Mouse (Mus musculus): Measurements from ENCODE around the gene Tmem120a. TPM values are rescaled to one million over a fixed set of nuclear protein-coding genes. Genes with fewer than 3 reads are reported as not detected.

The Tmem120a gene
- polyA plus RNA-seq, 1 experiment from 2014 or later = 62.5 TPM

DNA sequence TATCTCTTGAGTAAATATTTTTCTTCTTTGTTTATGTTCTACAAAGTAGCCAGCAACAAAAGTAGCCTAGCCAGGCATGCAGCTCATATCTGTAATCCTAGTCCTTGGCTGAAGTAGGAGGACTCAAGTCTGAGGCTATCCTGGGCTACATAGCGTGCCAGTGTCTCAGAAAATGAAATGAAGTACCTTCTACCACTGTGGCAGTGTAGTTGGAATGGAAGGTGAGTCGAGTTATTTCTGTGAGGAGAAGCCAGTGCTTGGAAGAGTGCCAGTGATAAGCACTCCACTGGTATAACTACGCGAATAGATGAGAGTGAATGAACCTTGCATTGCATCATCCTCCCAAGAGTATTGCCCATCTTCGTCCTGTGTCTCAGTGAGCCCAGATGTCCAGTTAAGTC, 46.5 kb downstream of the Tmem120a start:
- peaks cover 10% of the 10 kb centered on the region; the same call in 1 of the 2 replicates for H3K4me1 ChIP-seq
- no peak overlapping the region for H3K27ac ChIP-seq
- DNase-seq (ENCODE audit: low spot score) = no peak
- H3K4me3 ChIP-seq = no peak overlapping the region
- 96% methylated on average over 5 of the region's 5 CpGs for WGBS
- peaks cover 54% of the 10 kb centered on the region for H3K36me3 ChIP-seq
- no peaks in the 10 kb centered on the region for H3K9me3 ChIP-seq (replicated peaks)
- no peaks in the 10 kb centered on the region for H3K27me3 ChIP-seq (ENCODE audit: low read depth, poor library complexity, severe bottlenecking)

DNA sequence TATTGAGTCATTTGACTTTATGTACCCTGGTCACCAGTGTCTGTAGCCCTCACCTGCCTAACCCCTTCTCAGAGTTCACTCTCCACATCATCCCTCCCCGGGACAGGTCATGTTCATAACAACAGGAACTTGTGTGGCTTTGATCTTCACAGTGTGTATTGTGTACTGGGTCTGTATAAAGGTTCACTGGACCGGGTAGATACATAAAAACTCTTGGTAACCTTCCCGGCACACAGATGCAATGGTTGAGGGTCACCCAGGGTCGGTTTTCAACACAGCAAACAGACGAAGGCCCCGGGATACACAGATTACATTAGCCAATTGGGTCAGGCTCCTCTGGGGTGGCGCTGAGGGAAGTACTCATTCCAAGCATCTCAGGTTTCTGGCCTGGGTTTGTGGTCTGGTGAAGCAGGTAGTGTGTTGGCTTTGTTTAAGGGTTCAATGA, 48.9 kb downstream of the Tmem120a start:
- Histone ChIP-seq H3K36me3 (peaks cover 38% of the 10 kb centered on the region), H3K4me3 (no peak overlapping the region), H3K4me1 (peaks cover 13% of the 10 kb centered on the region), H3K27me3 (ENCODE audit: low read depth, poor library complexity, severe bottlenecking) (no peaks in the 10 kb centered on the region), H3K9me3 (replicated peaks) (no peaks in the 10 kb centered on the region), H3K27ac (no peak overlapping the region)
- 73% methylated on average over 7 of the region's 7 CpGs for WGBS
- DNase-seq (ENCODE audit: low spot score) = no peak

DNA sequence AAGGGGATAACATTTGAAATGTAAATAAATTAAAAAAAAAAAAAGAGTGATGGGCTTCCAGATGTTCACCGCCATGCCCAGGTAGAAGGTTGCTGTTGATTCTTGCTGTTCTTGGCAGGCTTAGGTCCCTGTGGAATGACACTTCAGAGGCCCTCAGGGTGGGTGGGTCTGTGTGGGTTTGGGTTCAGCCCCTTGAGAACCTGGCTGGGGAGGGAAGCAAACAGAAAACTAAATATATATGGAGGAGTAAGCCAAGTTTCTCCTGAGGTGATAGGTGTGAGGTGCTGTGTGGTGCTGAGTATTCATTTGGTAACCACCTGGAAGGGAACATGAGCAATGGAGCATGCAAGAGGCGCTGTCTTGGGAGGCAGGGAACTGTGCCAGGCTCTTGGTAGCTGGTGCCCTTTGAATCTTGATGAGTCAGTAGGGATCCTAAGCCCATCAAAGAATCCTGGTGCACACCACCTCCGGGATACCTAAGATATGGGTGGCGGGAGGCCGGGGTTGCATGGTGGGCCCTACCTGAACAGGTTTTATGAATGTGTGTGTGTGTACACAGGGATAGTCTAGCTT, 50.9 kb downstream of the Tmem120a start:
- Histone ChIP-seq H3K4me1 (peaks cover 25% of the 10 kb centered on the region), H3K36me3 (peaks cover 18% of the 10 kb centered on the region), H3K9me3 (replicated peaks) (no peaks in the 10 kb centered on the region), H3K27ac (no peak overlapping the region), H3K27me3 (ENCODE audit: low read depth, poor library complexity, severe bottlenecking) (no peaks in the 10 kb centered on the region), H3K4me3 (no peak overlapping the region)
- 96% methylated on average over 5 of the region's 5 CpGs for WGBS
- DNase-seq (ENCODE audit: low spot score) = no peak

- WGBS = 91% methylated on average over 4 of the region's 4 CpGs
These were observed 53.0 kb downstream of the Tmem120a start for GRCm38 (mm10) chr5:135691266-135691665.

DNA sequence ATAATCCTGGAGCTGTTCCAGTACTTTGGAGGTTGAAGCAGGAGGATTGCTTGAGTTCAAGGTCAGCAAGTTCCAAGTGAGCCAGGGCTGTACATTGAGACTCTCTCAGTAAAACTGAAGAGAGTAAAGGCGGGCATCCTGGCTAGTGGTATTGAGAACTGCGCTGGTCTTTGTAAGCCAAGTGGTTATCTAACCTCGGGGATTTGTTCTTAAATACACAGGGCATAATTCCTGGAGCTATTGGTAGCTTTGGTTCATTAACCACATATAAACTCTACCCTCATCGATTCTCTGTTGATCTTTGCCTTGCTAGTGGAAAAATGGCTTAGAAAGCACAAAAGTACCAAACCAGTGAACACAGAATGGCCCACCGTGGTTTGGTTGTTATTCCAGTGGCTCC, 53.8 kb downstream of the Tmem120a start:
- Histone ChIP-seq H3K27ac (no peak overlapping the region), H3K36me3 (peaks cover 11% of the 10 kb centered on the region), H3K9me3 (replicated peaks) (no peaks in the 10 kb centered on the region), H3K27me3 (ENCODE audit: low read depth, poor library complexity, severe bottlenecking) (no peaks in the 10 kb centered on the region), H3K4me1 (peaks cover 29% of the 10 kb centered on the region), H3K4me3 (peak overlapping the region; percentile 73)
- 95% methylated on average over 5 of the region's 5 CpGs for WGBS
- DNase-seq (ENCODE audit: low spot score) = no peak

More at GRCm38 (mm10) chr5:135691266-135691665, 53.0 kb downstream of the Tmem120a start:
- Histone ChIP-seq H3K4me1 (peaks cover 31% of the 10 kb centered on the region), H3K27ac (no peak overlapping the region), H3K4me3 (no peak overlapping the region), H3K36me3 (peaks cover 11% of the 10 kb centered on the region), H3K9me3 (replicated peaks) (no peaks in the 10 kb centered on the region), H3K27me3 (ENCODE audit: low read depth, poor library complexity, severe bottlenecking) (no peaks in the 10 kb centered on the region)
- DNase-seq (ENCODE audit: low spot score) = no peak

Small RNA genes lying within 50 kb of the gene (microRNA-seq; reads per million reads assigned to microRNA genes)
- not detected for gene Mir7034

Other genes starting within 250 kb of the Tmem120a start
- 46.1 and 49.1 TPM in 2 replicates for gene Hip1, start 199.3 kb downstream of the Tmem120a start, polyA plus RNA-seq (2016; fragmentation: Nextera tagmentation; extraction: Ambion mirVana)
- not detected in 2 replicates for gene Ccl26, start 180.9 kb downstream of the Tmem120a start, polyA plus RNA-seq (2016; fragmentation: Nextera tagmentation; extraction: Ambion mirVana)
- 0.54 TPM in 1 of 2 replicates, not detected in the other for gene Ccl24, start 171.4 kb downstream of the Tmem120a start, polyA plus RNA-seq (2016; fragmentation: Nextera tagmentation; extraction: Ambion mirVana)
- 61.4 and 62.5 TPM in 2 replicates for gene Rhbdd2, start 111.8 kb downstream of the Tmem120a start, polyA plus RNA-seq (2016; fragmentation: Nextera tagmentation; extraction: Ambion mirVana)
- 166 and 179 TPM in 2 replicates for gene Por, start 74.4 kb downstream of the Tmem120a start, polyA plus RNA-seq (2016; fragmentation: Nextera tagmentation; extraction: Ambion mirVana)
- gene Styxl1, start 33.9 kb upstream of the Tmem120a start, polyA plus RNA-seq (2016; fragmentation: Nextera tagmentation; extraction: Ambion mirVana) = not detected in 2 replicates
- gene Mdh2, start 34.0 kb upstream of the Tmem120a start, polyA plus RNA-seq (2016; fragmentation: Nextera tagmentation; extraction: Ambion mirVana) = 600 and 631 TPM in 2 replicates
- not detected in 2 replicates for gene Srrm3, start 62.4 kb upstream of the Tmem120a start, polyA plus RNA-seq (2016; fragmentation: Nextera tagmentation; extraction: Ambion mirVana)
- 34.0 and 34.8 TPM in 2 replicates for gene Hspb1, start 143.5 kb upstream of the Tmem120a start, polyA plus RNA-seq (2016; fragmentation: Nextera tagmentation; extraction: Ambion mirVana)
- 197 and 203 TPM in 2 replicates for gene Ywhag, start 190.2 kb upstream of the Tmem120a start, polyA plus RNA-seq (2016; fragmentation: Nextera tagmentation; extraction: Ambion mirVana)
- gene Ssc4d, start 230.1 kb upstream of the Tmem120a start, polyA plus RNA-seq (2016; fragmentation: Nextera tagmentation; extraction: Ambion mirVana) = 3.3 and 4.1 TPM in 2 replicates
- not detected in 2 replicates for gene Zp3, start 235.7 kb upstream of the Tmem120a start, polyA plus RNA-seq (2016; fragmentation: Nextera tagmentation; extraction: Ambion mirVana)

Measured in limb, embryonic 10.5 days (tissue).